Mouse (Mus musculus) left cerebral cortex, postnatal 36 days (tissue): ENCODE data around the gene Uba1y. TPM values are rescaled to one million over a fixed set of nuclear protein-coding genes. Genes with fewer than 3 reads are reported as not detected.
"Not testable (repeated sequence)": the region's sequence is repeated elsewhere in the genome, so short reads cannot be mapped to it uniquely, and the experiment has no call there.

Source experiments
- DNase-seq, 2 experiments: peaks; one replicate each; pipeline ENCODE4 v3.0.0; 2021 to 2022; ENCODE audit warnings: low spot score in 2 of 2, mixed read lengths in 1 of 2
- intact Hi-C: fragments of 180-260 bp; cut with DNase I; formaldehyde crosslinking; loops from one replicate; pipeline ENCODE4 v1.15.1; 2025
- total RNA-seq, 2 experiments: library from RNA; stranded (reverse); gene quantifications; 2 replicates each; pipeline ENCODE4 v1.2.3; 2021

The Uba1y gene
- total RNA-seq = not detected

- intact Hi-C loops = no loop called here
- no peak for DNase-seq
These were observed at the start of gene Uba1y for GRCm38 (mm10) chrY:818396-818795. Gene Uba1y, plus strand, starts transcription at chrY:818649.

- DNase-seq, intact Hi-C loops: not testable (repeated sequence)
These were observed 21.1 kb upstream of the Uba1y start, which contains the start of gene Zfy1 for GRCm38 (mm10) chrY:797309-797708. Gene Zfy1, minus strand, starts transcription at chrY:797409.

GRCm38 (mm10) chrY:808991-809661 is 9.3 kb upstream of the Uba1y start:
- no peak for DNase-seq
- intact Hi-C loops = no loop called here

GRCm38 (mm10) chrY:872404-872803 is 54.0 kb downstream of the Uba1y start:
- DNase-seq = no peak
- intact Hi-C loops = no loop called here

- no peak for DNase-seq
These were observed 54.6 kb downstream of the Uba1y start for GRCm38 (mm10) chrY:872855-873549.

More at GRCm38 (mm10) chrY:872855-873549, 54.6 kb downstream of the Uba1y start:
- intact Hi-C loops = no loop called here

Other genes with a start within 250 kb of the Uba1y start
- not detected for gene Zfy1, start 21.2 kb upstream of the Uba1y start, total RNA-seq
- 10 to 100 TPM in 1 of 2 experiments, not detected in 1; 24.8 TPM for gene Kdm5d, start 79.1 kb downstream of the Uba1y start, total RNA-seq
- gene Eif2s3y, start 191.9 kb downstream of the Uba1y start, total RNA-seq = 10 to 100 TPM in 1 of 2 experiments, not detected in 1; 77.7 TPM